Mouse (Mus musculus) splenic B cell, adult 2 months (primary cell): ENCODE results near the gene Espnl.

ENCODE experiments used
- DNase-seq: peaks from one replicate; pipeline ENCODE4 v3.0.0-alpha.2; 2011; ENCODE audit warnings: low read depth, low spot score
- H3K27me3 ChIP-seq: 2 replicates; pipeline ENCODE4 v1.6.1; 2012; ENCODE audit warnings: mild to moderate bottlenecking, low read length, moderate library complexity, mixed read lengths; ENCODE audit not compliant: control insufficient read depth, poor library complexity, insufficient read depth, severe bottlenecking
- H3K36me3 ChIP-seq: 2 replicates; pipeline ENCODE4 v1.6.1; 2012; ENCODE audit warnings: mild to moderate bottlenecking, low read length, moderate library complexity, mixed read lengths; ENCODE audit not compliant: control insufficient read depth, poor library complexity, insufficient read depth, severe bottlenecking

The Espnl gene

GRCm38 (mm10) chr1:91346892-91347291 lies 25.0 kb downstream of the Espnl start:
- Histone ChIP-seq H3K27me3 (no peaks in the 10 kb centered on the region), H3K36me3 (no peaks in the 10 kb centered on the region)
- DNase-seq = peak; percentile 75

GRCm38 (mm10) chr1:91350841-91351240 lies 29.0 kb downstream of the Espnl start, which contains the start of gene Klhl30:
Klhl30 (plus strand) TSS chr1:91351016.
- Histone ChIP-seq H3K27me3 (no peaks in the 10 kb centered on the region), H3K36me3 (no peaks in the 10 kb centered on the region)
- DNase-seq = no peak

GRCm38 (mm10) chr1:91351249-91351648 lies 29.4 kb downstream of the Espnl start:
- Histone ChIP-seq H3K36me3 (no peaks in the 10 kb centered on the region), H3K27me3 (no peaks in the 10 kb centered on the region)
- DNase-seq = no peak

- no peaks in the 10 kb centered on the region for H3K27me3 ChIP-seq
- DNase-seq = no peak
- no peaks in the 10 kb centered on the region for H3K36me3 ChIP-seq
Observed at GRCm38 (mm10) chr1:91352277-91352676, 30.4 kb downstream of the Espnl start.

GRCm38 (mm10) chr1:91356105-91356504 lies 34.2 kb downstream of the Espnl start:
- Histone ChIP-seq H3K36me3 (no peaks in the 10 kb centered on the region), H3K27me3 (no peaks in the 10 kb centered on the region)
- no peak for DNase-seq

- H3K36me3 ChIP-seq = no peaks in the 10 kb centered on the region
- DNase-seq = no peak
Observed at GRCm38 (mm10) chr1:91362113-91362512, 40.2 kb downstream of the Espnl start.

GRCm38 (mm10) chr1:91364822-91365644 lies 43.2 kb downstream of the Espnl start:
- no peak for DNase-seq
- Histone ChIP-seq H3K36me3 (no peaks in the 10 kb centered on the region), H3K27me3 (no peaks in the 10 kb centered on the region)

More at GRCm38 (mm10) chr1:91362113-91362512, 40.2 kb downstream of the Espnl start:
- no peaks in the 10 kb centered on the region for H3K27me3 ChIP-seq

GRCm38 (mm10) chr1:91365816-91366214 lies 43.9 kb downstream of the Espnl start:
- no peak for DNase-seq
- H3K36me3 ChIP-seq = no peaks in the 10 kb centered on the region

GRCm38 (mm10) chr1:91366215-91367108 lies 44.6 kb downstream of the Espnl start, which contains the start of gene Erfe:
Erfe (plus strand) TSS chr1:91366430.
- DNase-seq = peak; percentile 80

More at GRCm38 (mm10) chr1:91365816-91366214, 43.9 kb downstream of the Espnl start:
- no peaks in the 10 kb centered on the region for H3K27me3 ChIP-seq

GRCm38 (mm10) chr1:91367295-91367694 lies 45.4 kb downstream of the Espnl start:
- no peaks in the 10 kb centered on the region; the same call in 1 of the 2 replicates for H3K36me3 ChIP-seq
- DNase-seq = no peak
- H3K27me3 ChIP-seq = no peaks in the 10 kb centered on the region

More at GRCm38 (mm10) chr1:91366215-91367108, 44.6 kb downstream of the Espnl start, which contains the start of gene Erfe:
- H3K27me3 ChIP-seq = no peaks in the 10 kb centered on the region
- no peaks in the 10 kb centered on the region for H3K36me3 ChIP-seq

GRCm38 (mm10) chr1:91369408-91369807 lies 47.5 kb downstream of the Espnl start:
- Histone ChIP-seq H3K36me3 (peaks cover 2% of the 10 kb centered on the region; the same call in 1 of the 2 replicates), H3K27me3 (no peaks in the 10 kb centered on the region)
- DNase-seq = no peak

GRCm38 (mm10) chr1:91370055-91370454 lies 48.2 kb downstream of the Espnl start:
- DNase-seq = no peak
- H3K36me3 ChIP-seq = peaks cover 2% of the 10 kb centered on the region

GRCm38 (mm10) chr1:91373414-91373835 lies 51.5 kb downstream of the Espnl start:
- H3K27me3 ChIP-seq = no peaks in the 10 kb centered on the region
- DNase-seq = no peak
- H3K36me3 ChIP-seq = peaks cover 9% of the 10 kb centered on the region

More at GRCm38 (mm10) chr1:91370055-91370454, 48.2 kb downstream of the Espnl start:
- H3K27me3 ChIP-seq = no peaks in the 10 kb centered on the region

- Histone ChIP-seq H3K36me3 (peaks cover 14% of the 10 kb centered on the region), H3K27me3 (no peaks in the 10 kb centered on the region)
- peak; percentile 85 for DNase-seq
Observed at GRCm38 (mm10) chr1:91380453-91381090, 58.7 kb downstream of the Espnl start.
